Mouse (Mus musculus) mouse trophoblast stem cell (cell line): ENCODE measurements around the gene Gamt.

Experiments
- in situ Hi-C, 2 experiments: fragments of 300-500 bp; cut with MseI, MboI; formaldehyde crosslinking; loops; 2 replicates in 1 of 2; 3 replicates in 1 of 2; pipeline ENCODE4 v1.15.1; 2025

The Gamt gene

GRCm38 (mm10) chr10:80258752-80259462 lies 1.9 kb downstream of the Gamt start:
- in situ Hi-C loops, result no loop called here

GRCm38 (mm10) chr10:80257936-80258335 lies 2.9 kb downstream of the Gamt start:
- in situ Hi-C loops, result no loop called here

- in situ Hi-C loops, result no loop called here
Observed at GRCm38 (mm10) chr10:80255881-80256535, 4.8 kb downstream of the Gamt start.

GRCm38 (mm10) chr10:80254331-80255297 lies 6.2 kb downstream of the Gamt start:
- in situ Hi-C loops, result no loop called here

- in situ Hi-C loops, result no loop called here
Observed at GRCm38 (mm10) chr10:80253551-80253950, 7.3 kb downstream of the Gamt start.

- in situ Hi-C loops, result no loop called here
Observed at GRCm38 (mm10) chr10:80252493-80253274, 8.1 kb downstream of the Gamt start.

GRCm38 (mm10) chr10:80252011-80252410 lies 8.8 kb downstream of the Gamt start:
- in situ Hi-C loops, result no loop called here

GRCm38 (mm10) chr10:80250573-80250972 lies 10.2 kb downstream of the Gamt start:
- in situ Hi-C loops, result no loop called here

GRCm38 (mm10) chr10:80250059-80250458 lies 10.8 kb downstream of the Gamt start:
- in situ Hi-C loops, result no loop called here

GRCm38 (mm10) chr10:80248971-80249640 lies 11.7 kb downstream of the Gamt start, which contains the start of gene Ndufs7:
Gene Ndufs7 (plus strand): TSS chr10:80249121.
- in situ Hi-C loops, result loop anchor here (5.0 kb wide), 2 partner anchors 57 to 72 kb away; partner anchors contain the start of gene Efna2 (in 1 of the 2)

- in situ Hi-C loops, result loop anchor here (5.0 kb wide), 2 partner anchors 56 to 71 kb away; partner anchors contain the start of gene Efna2 (in 1 of the 2)
Observed at GRCm38 (mm10) chr10:80248437-80248836, 12.4 kb downstream of the Gamt start.

- in situ Hi-C loops, result loop anchor here (5.0 kb wide), 2 partner anchors 56 to 71 kb away; partner anchors contain the start of gene Efna2 (in 1 of the 2)
Observed at GRCm38 (mm10) chr10:80247849-80248248, 13.0 kb downstream of the Gamt start.

GRCm38 (mm10) chr10:80245600-80245999 lies 15.2 kb downstream of the Gamt start:
- in situ Hi-C loops, result loop anchor here (5.0 kb wide), 2 partner anchors 53 to 68 kb away; partner anchors contain the start of gene Efna2 (in 1 of the 2)

- in situ Hi-C loops, result loop anchor here (5.0 kb wide), 3 partner anchors 43 to 68 kb away; partner anchors contain the start of gene Efna2 (in 1 of the 2)
Observed at GRCm38 (mm10) chr10:80244791-80245399, 15.9 kb downstream of the Gamt start.

- in situ Hi-C loops, result loop anchor here in 1 of 2 experiments (5.0 kb wide), 1 partner anchor 40 kb away; no protein-coding TSS in a partner anchor
Observed at GRCm38 (mm10) chr10:80242607-80243006, 18.2 kb downstream of the Gamt start.

GRCm38 (mm10) chr10:80242088-80242487 lies 18.7 kb downstream of the Gamt start:
- in situ Hi-C loops, result loop anchor here in 1 of 2 experiments (5.0 kb wide), 1 partner anchor 40 kb away; no protein-coding TSS in a partner anchor

- in situ Hi-C loops, result loop anchor here in 1 of 2 experiments (5.0 kb wide), 1 partner anchor 37 kb away; no protein-coding TSS in a partner anchor
Observed at GRCm38 (mm10) chr10:80239791-80240190, 21.0 kb downstream of the Gamt start.

- in situ Hi-C loops, result no loop called here
Observed at GRCm38 (mm10) chr10:80238306-80238705, 22.5 kb downstream of the Gamt start.

- in situ Hi-C loops, result no loop called here
Observed at GRCm38 (mm10) chr10:80237020-80237419, 23.8 kb downstream of the Gamt start.
